Mouse (Mus musculus): ENCODE results near the gene Cacnb4.

DNA sequence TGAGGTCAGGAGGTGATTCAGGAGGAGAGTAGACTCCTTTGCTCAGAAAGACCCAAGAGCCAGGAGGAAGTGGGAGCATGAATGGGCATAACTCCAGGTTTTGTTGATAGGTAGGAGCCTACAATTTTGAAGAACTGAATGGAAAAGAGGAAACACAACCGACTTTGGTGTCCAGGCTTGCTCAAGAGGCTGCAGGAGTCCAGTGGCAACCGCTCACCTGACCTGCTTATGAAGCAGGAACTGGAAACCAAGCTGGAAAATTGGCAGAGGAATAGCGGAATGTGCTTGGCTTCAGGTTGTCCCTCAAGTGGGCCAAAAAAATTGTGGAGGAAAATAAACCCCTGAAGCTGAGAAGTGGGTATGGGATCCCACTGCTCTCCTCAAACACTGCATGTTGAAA, 139.0 kb downstream of the Cacnb4 start:
- TF ChIP-seq POLR2A (IDR thresholded peaks at IDR 0.05; ENCODE audit: control insufficient read depth, low read depth, low read length) (no peak), CTCF (IDR thresholded peaks at IDR 0.05; ENCODE audit: control insufficient read depth, insufficient read depth, insufficient replicate concordance, low read depth, low read length) (no peak)
